Mouse (Mus musculus): ENCODE results near the gene Sulf2. TPM values are rescaled to one million over a fixed set of nuclear protein-coding genes. Genes with fewer than 3 reads are reported as not detected.

Gene Sulf2
- polyA plus RNA-seq, 1 experiment from 2014 or later = 176 TPM

DNA sequence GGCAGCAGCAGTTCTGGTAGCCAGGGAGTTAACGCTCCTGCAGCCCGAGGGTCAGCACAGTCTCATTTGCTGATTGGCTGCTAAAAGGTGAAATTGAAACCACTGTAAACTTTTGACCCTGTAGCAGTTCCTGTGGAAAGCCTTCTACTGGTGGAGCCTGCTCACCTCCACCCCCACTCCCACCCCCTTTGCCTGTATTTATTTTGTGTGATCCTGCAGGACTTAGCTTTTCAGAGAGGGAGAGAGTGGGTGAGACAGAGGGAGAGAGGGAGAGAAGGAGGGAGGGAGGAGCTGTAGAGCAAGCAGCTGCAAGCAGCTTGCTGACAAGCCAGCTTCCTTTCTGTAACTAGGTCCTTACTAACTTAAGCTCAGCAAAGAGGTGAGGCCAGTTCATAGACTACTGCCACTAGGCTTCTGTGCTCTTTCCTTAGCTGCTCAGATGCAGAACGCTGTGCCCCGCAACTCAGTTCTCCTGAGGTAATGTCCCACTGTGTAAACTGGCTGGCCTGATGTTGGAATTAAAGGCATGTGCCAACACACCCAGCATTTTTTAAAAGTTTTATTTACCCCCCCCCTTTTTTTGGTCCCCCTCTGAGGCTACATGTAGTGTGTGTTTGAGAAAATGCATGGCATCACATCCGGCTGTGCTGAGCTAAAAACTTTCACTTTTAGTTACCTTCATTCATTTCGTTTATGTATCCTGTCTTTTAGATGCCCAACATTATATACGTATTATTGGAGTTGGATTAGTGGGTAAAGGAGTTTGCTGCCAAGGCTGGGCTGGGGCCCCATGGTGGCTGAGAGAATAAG lies 124.1 kb downstream of the Sulf2 start:
- ATAC-seq (ENCODE audit: insufficient number of reproducible peaks, insufficient read depth, low FRiP score, low TSS enrichment, low read depth) = peak; percentile 97
- no peaks in the 10 kb centered on the region for H3K9me3 ChIP-seq
- H3K27ac ChIP-seq = peak overlapping the region; percentile 82
- WGBS = 16% methylated on average over 7 of the region's 7 CpGs
- H3K27me3 ChIP-seq = no peaks in the 10 kb centered on the region
- no peak overlapping the region; the same call in 1 of the 2 replicates for H3K4me3 ChIP-seq (replicated peaks)
- no peak overlapping the region for H3K9ac ChIP-seq (replicated peaks)
- peaks cover 33% of the 10 kb centered on the region for H3K4me1 ChIP-seq (replicated peaks)
- peak overlapping the region; percentile 53 for H3K4me2 ChIP-seq
- H3K36me3 ChIP-seq = no peaks in the 10 kb centered on the region

DNA sequence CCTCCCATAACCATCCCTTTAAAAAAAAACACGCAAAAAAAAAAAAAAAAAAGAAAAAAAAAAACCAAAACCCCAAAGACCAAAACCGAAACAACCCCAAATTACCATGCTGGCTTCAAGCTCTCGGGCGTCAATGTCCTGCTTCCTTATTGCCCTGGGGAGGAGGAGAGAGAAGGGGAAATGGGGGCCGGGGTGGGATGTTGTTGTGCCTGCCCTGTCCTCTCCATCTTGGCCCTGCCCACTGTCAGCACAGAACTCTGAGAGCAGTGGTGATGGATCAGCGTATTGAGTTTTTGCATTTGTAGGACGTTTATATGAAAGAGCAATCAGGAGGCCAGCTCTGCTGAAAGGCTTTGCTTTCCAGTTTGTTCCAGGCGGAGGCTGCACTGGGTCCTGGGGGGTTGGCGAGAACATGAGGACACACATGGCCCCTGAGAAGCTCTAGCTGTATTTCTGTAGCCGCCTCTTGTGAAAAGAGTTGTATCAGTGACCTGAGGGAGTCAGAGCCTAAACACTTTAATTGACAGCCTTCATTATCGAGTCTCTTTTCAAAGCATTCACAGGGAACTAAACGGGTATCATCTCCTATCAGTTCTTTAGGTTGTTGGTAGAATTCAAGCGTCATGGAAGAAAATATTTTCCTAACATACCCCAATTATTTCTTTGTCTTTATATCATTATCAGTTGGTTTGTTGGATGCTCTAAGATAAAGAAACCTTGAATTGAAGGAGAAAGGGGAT lies 125.0 kb downstream of the Sulf2 start:
- H3K9me3 ChIP-seq = no peaks in the 10 kb centered on the region
- peak overlapping the region; percentile 82 for H3K27ac ChIP-seq
- no peaks in the 10 kb centered on the region for H3K36me3 ChIP-seq
- H3K4me2 ChIP-seq = peak overlapping the region; percentile 53
- peaks cover 33% of the 10 kb centered on the region for H3K4me1 ChIP-seq (replicated peaks)
- whole genome bisulfite sequencing = 4% methylated on average over 13 of the region's 13 CpGs
- no peaks in the 10 kb centered on the region for H3K27me3 ChIP-seq
- H3K4me3 ChIP-seq (replicated peaks) = peak overlapping the region; percentile 14; the same call in 1 of the 2 replicates
- no peak for ATAC-seq (ENCODE audit: insufficient number of reproducible peaks, insufficient read depth, low FRiP score, low TSS enrichment, low read depth)
- H3K9ac ChIP-seq (replicated peaks) = no peak overlapping the region

DNA sequence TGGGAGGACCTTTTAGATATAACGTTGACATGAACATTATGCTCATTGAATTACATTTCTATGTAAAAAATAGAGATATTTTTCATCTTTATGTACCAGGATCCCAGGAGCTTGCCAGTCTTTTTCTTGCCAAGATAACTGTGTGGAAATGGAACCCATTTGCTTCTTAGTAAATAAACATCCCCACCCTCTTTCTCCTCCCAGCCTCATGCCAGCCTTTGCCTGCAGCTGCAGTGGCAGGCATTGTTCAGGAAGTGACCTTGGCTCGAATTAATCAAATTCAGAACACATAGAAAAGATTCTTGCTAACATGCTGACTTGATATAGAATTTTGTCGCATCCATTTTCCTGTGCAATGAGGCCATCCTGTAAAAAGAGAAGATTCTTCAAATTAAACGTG lies 126.2 kb downstream of the Sulf2 start:
- WGBS = 68% methylated on average over 4 of the region's 4 CpGs
- no peak for ATAC-seq (ENCODE audit: insufficient number of reproducible peaks, insufficient read depth, low FRiP score, low TSS enrichment, low read depth)

DNA sequence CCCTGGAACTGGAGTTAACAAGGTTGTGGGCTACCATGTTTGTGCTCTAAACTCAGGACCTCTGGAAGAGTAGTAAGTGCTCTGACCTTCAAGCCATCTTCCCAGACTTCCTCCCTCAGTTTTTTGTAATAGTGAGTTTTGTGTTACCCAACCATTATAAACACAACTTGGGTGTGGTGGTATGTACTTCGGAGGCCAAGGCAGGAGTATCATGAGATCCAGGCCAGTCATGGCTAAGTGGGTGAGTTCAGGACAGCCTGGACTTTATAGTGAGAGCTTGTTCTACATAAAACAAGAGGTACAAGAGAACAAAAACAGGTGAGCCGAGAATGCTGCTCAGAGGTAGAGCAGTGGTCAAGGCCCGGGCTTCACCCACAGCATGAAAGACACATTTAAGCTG lies 127.6 kb downstream of the Sulf2 start:
- H3K36me3 ChIP-seq = no peaks in the 10 kb centered on the region
- no peak overlapping the region for H3K4me2 ChIP-seq
- H3K27me3 ChIP-seq = no peaks in the 10 kb centered on the region
- 91% methylated on average over 3 of the region's 3 CpGs for WGBS
- H3K9me3 ChIP-seq = no peaks in the 10 kb centered on the region
- H3K27ac ChIP-seq = no peak overlapping the region
- peaks cover 32% of the 10 kb centered on the region for H3K4me1 ChIP-seq (replicated peaks)
- no peak for ATAC-seq (ENCODE audit: insufficient number of reproducible peaks, insufficient read depth, low FRiP score, low TSS enrichment, low read depth)
- no peak overlapping the region for H3K9ac ChIP-seq (replicated peaks)
- H3K4me3 ChIP-seq (replicated peaks) = no peak overlapping the region

More for the DNA sequence above, 126.2 kb downstream of the Sulf2 start:
- no peaks in the 10 kb centered on the region for H3K27me3 ChIP-seq
- H3K9ac ChIP-seq (replicated peaks) = no peak overlapping the region
- no peaks in the 10 kb centered on the region for H3K9me3 ChIP-seq
- no peak overlapping the region for H3K4me2 ChIP-seq
- H3K36me3 ChIP-seq = no peaks in the 10 kb centered on the region
- peaks cover 33% of the 10 kb centered on the region for H3K4me1 ChIP-seq (replicated peaks)
- H3K4me3 ChIP-seq (replicated peaks) = no peak overlapping the region
- H3K27ac ChIP-seq = no peak overlapping the region

DNA sequence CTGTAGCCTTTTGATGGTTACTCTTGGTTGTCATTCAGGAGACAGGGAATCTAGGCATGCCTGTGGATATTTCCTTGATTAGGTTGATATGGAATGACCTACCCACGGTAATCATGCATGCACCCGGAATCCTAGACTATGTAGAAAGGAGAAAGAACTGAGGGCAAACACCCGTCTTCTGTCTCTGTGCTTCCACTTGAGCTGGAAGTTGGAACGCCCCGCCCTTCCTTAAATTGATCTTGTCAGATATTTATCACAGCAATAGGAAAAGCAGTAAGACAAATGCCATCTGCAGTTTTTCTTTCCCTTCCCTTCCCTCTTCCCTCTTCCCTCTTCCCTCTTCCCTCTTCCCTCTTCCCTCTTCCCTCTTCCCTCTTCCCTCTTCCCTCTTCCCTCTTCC lies 129.5 kb downstream of the Sulf2 start:
- H3K27me3 ChIP-seq = no peaks in the 10 kb centered on the region
- H3K4me3 ChIP-seq (replicated peaks) = no peak overlapping the region
- H3K27ac ChIP-seq = no peak overlapping the region
- WGBS = 88% methylated on average over 5 of the region's 5 CpGs
- ATAC-seq (ENCODE audit: insufficient number of reproducible peaks, insufficient read depth, low FRiP score, low TSS enrichment, low read depth) = no peak
- no peaks in the 10 kb centered on the region for H3K9me3 ChIP-seq
- H3K4me1 ChIP-seq (replicated peaks) = peaks cover 20% of the 10 kb centered on the region
- H3K36me3 ChIP-seq = no peaks in the 10 kb centered on the region
- H3K4me2 ChIP-seq = no peak overlapping the region
- no peak overlapping the region for H3K9ac ChIP-seq (replicated peaks)

DNA sequence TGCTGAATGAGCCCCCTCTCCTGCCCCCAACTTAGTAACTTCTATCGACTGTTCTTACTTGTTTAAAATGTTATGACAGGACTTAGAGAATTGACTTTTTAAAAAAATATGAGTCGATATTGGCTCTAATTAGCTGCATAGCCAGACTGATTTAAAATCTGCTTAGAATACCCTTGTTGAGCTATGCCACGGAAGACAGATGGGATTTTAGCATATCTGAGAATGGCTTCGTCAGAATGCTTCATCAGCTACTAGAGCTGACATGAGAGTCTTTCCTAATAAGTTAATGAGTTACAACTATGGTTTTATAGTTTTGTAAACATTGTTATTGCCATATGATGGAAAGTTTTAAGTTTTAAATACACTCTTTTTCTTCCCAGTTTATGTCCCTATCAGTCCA lies 130.8 kb downstream of the Sulf2 start:
- no peak overlapping the region for H3K27ac ChIP-seq
- no peaks in the 10 kb centered on the region for H3K9me3 ChIP-seq
- no peak overlapping the region for H3K9ac ChIP-seq (replicated peaks)
- H3K36me3 ChIP-seq = no peaks in the 10 kb centered on the region
- no peak overlapping the region for H3K4me2 ChIP-seq
- peaks cover 12% of the 10 kb centered on the region for H3K4me1 ChIP-seq (replicated peaks)
- no peak for ATAC-seq (ENCODE audit: insufficient number of reproducible peaks, insufficient read depth, low FRiP score, low TSS enrichment, low read depth)
- 83% methylated on average over 4 of the region's 4 CpGs for WGBS
- H3K27me3 ChIP-seq = no peaks in the 10 kb centered on the region
- H3K4me3 ChIP-seq (replicated peaks) = no peak overlapping the region

DNA sequence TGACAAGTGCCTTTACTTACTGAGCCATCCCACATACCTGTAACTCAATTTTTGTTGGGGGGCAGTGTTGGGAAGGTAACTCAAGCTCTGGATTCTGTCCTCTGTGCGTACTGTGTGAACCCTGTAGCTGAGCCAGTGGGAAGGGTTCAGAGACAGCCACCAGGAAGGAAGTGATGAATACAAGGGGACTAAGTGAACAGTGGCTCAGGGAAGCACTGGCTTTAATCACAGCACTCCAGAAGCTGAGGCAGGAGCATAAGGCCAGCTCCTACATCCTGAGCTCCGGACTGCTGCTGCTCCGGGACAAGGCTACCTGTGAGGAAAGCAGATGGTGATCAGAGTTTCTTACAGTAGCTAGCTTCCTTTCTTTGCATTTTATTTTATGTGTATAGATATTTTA lies 131.4 kb downstream of the Sulf2 start:
- no peak overlapping the region for H3K4me3 ChIP-seq (replicated peaks)
- no peak overlapping the region for H3K27ac ChIP-seq
- WGBS = 85% methylated on average over 3 of the region's 3 CpGs
- H3K9ac ChIP-seq (replicated peaks) = no peak overlapping the region
- no peaks in the 10 kb centered on the region for H3K27me3 ChIP-seq
- ATAC-seq (ENCODE audit: insufficient number of reproducible peaks, insufficient read depth, low FRiP score, low TSS enrichment, low read depth) = no peak
- no peaks in the 10 kb centered on the region for H3K9me3 ChIP-seq
- no peak overlapping the region for H3K4me2 ChIP-seq
- no peaks in the 10 kb centered on the region for H3K36me3 ChIP-seq
- H3K4me1 ChIP-seq (replicated peaks) = peaks cover 8% of the 10 kb centered on the region

Other genes with a start within 250 kb of the Sulf2 start
- gene Ncoa3, start 163.0 kb downstream of the Sulf2 start, polyA plus RNA-seq (2016; fragmentation: Nextera tagmentation; extraction: Ambion mirVana) = 13.4 and 15.8 TPM in 2 replicates

Data from limb, embryonic 12.5 days (tissue).